Mouse (Mus musculus) adrenal gland, adult 8-10 months (tissue): ENCODE data around the gene Kcnt2. TPM values are rescaled to one million over a fixed set of nuclear protein-coding genes. Genes with fewer than 3 reads are reported as not detected.

Experiments
- DNase-seq: peaks from one replicate; pipeline ENCODE4 v3.0.0; 2022
- total RNA-seq, 4 experiments: library from RNA; stranded (reverse); gene quantifications; 2 replicates each; pipeline ENCODE4 v1.2.4; 2022

Gene Kcnt2
- total RNA-seq, 4 experiments from 2014 or later, result 1.8 to 2.9 (median 2.5) TPM

DNA sequence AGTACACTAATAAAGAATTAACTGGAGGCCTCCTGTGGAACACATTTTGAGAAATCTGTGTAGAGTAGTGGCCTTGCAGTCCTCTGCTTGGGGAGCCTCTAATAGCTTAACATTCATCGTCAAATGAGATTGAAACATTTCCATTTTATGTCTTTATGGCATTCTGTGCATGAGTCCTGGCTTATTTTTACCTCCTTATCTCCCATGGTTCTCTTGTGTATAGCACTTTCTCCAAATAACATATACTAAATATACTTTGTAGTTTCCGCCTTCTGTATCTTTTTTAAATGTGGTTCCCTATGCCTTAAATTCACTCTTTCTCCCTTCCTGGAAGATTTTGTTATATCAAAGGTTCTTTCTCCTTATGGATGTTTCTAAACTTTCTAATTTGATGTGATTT lies 246.3 kb downstream of the Kcnt2 start:
- DNase-seq, result no peak

GRCm38 (mm10) chr1:140513451-140513850 lies 267.5 kb downstream of the Kcnt2 start:
- DNase-seq, result no peak

- peak; percentile 10 for DNase-seq
Measured at GRCm38 (mm10) chr1:140531285-140531908, 285.4 kb downstream of the Kcnt2 start.

DNA sequence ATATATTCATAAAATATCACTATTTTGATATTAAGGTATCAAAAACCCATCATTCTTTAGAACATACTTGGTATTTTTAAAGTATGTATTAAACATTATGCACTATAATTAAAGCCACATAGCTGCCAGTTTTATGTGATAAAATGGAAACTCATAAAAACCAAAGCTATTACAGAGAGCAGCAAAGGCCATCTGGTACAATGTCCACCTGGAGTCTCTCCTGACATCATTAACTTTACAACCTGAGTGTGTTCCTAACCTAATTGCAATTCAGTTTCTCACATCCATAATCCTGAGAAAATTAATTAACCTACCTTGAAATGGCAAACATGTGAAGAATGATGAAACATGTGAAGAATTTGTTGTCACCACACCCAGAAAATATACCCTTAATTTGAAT lies 288.9 kb downstream of the Kcnt2 start:
- DNase-seq, result no peak

DNA sequence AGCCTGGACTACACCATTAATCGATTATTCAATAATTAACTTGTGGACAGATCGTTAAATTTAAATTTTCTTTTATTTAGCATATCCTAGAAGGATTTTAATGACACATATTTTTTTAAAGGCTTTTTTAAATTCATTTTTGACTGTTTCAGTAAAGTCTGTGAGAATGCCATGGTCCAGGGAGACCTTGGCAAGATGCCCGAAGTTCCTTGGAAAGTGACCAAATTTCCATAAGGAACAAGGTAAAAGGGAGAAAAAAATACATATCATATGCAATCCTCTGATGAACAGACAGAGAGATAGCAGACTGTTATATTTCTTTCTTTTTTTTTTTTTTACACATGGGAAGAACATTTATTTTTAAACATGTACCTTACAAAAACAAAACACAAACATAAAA lies 296.1 kb downstream of the Kcnt2 start:
- no peak for DNase-seq

DNA sequence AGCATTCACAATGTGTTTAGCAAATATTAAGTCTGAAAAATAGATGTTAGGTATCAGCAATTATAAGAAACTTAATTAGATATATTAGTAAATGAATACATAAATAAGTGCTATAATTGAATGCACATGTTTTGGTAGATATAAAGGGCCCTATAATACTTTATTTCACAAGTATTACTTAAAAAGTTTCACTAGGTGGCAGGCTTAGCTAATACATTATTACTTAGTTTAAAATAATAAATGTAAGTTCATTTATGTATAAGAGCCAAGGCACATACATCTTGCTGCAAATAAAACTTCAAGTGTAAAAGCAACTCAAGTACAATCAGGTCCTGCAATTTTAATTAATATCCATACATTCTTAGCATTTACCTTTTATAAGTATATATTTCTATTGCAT lies 302.8 kb downstream of the Kcnt2 start:
- no peak for DNase-seq

GRCm38 (mm10) chr1:140560801-140561200 lies 314.8 kb downstream of the Kcnt2 start:
- DNase-seq, result no peak

GRCm38 (mm10) chr1:140572141-140572540 lies 326.2 kb downstream of the Kcnt2 start:
- no peak for DNase-seq

DNA sequence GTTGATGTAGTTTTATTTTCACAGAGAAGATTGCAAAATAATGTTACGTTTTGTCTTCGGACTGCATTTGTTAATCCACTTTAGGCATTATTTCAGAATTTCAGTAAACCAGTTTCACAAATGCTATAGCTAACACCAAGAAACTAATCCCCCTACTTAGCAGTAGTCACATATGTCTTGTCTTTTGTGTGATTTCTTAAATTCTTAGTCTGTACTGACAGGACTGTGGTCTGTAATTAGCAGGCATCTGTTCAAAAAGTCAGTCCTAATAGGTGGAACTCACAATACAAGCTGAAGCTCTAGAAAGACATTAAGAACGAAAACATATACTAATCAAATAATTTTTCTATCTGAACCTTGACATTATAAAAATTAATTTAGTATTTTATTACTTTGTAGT lies 332.6 kb downstream of the Kcnt2 start:
- DNase-seq, result no peak

GRCm38 (mm10) chr1:140588302-140588701 lies 342.3 kb downstream of the Kcnt2 start:
- DNase-seq, result no peak

DNA sequence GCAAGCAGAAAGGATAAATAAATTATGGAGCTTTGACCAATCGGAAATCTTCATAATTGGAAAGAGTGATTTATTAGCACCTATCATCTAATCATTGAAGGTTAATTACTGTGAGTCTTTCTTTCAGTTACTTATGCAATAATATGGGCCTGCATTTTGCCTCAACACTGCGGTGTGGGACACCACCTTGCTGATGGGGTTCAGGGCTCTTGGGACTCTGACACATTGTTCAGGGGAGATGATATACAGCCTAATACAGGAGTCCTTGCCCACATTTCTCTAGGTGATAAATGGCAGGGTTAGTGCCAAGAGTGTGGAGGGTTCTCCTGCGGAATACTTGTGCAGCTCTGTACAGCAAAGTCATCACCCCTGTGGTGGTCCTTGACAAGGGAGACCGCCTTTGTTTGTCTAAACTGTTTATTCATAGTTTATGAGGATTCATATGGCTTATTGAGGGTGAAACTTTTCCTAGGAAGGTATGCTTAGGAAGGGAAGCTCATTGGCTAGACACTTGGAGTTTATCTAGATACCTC lies 362.9 kb downstream of the Kcnt2 start:
- no peak for DNase-seq

DNA sequence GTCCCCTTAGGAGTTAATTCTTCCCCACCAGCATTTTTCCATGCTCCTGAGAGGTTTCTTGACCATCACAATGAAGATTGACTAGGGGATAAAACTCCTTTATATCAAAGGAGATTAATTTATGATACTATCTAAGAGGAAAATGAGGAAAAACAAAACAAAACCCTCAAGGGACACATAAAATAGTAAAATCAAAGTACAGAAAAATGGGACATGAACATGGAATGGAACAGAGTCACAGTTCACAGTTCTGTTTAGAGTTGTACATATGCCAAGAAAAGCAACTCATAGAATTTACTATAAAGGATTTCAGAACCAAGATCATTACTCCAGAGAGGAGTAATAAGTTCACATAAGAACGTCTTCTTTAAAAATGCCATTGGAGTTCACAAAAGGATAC lies 367.1 kb downstream of the Kcnt2 start:
- DNase-seq, result no peak

GRCm38 (mm10) chr1:140614840-140615239 lies 368.9 kb downstream of the Kcnt2 start:
- no peak for DNase-seq

DNA sequence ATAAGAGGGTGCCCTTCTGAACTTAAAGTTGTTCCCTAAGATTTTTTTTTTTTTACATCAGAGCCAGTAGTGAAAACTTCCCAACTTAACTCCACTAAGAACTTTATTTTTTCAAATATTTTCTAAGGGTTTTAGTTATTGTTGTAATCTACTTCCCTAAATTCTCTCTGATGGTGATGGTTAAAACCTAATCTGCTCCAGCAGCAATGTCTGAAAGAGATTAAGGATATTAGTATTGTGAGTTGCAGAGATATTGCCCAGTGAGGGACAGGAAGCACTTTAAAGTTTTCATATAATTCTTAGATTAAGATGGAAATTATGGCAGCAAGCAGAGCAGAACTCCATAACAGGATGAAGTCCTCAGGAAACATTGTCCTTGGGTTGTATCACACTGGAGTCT lies 372.2 kb downstream of the Kcnt2 start:
- DNase-seq, result no peak

DNA sequence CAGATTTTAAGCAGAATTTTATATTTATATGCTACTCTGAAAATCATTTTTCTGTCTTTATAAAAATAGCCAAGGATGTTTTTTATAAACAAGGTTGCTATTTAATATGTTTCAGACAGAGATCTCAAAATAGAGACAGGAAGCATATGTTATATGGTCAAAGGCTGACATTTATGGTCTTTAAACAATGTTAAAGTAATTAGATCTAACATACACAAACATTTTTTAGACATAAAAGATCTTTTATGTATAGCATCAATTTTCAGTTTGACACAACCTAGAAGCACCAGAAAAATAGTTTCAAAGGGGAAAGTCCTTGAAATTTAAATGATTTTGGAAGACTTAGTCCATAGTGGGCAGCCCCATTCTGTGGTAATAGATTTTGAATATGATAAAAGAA lies 379.0 kb downstream of the Kcnt2 start:
- DNase-seq, result no peak

GRCm38 (mm10) chr1:140659607-140660340 lies 413.8 kb downstream of the Kcnt2 start:
- DNase-seq, result no peak

GRCm38 (mm10) chr1:140660751-140661403 lies 414.9 kb downstream of the Kcnt2 start:
- no peak for DNase-seq

DNA sequence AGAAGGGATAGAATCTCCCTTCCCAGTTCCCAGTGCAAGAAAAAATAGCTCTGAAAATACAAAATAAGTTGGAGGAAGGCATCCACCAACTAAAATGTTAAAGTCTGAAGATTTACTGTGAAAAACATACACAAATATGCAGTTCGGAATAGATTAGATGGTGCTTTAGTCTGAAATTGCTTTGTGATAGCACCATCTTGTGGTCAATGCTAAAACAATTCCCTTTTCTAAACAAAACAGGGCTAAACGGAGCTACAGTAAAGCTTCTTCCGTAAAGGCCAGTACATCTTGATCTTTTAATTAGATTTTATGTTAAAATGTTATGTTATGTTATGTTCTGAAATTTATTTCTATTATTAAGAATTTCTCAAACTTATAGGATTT lies 415.4 kb downstream of the Kcnt2 start:
- DNase-seq, result no peak

Other genes starting within 250 kb of the Kcnt2 start
- gene Cfh, start 62.4 kb upstream of the Kcnt2 start, total RNA-seq, result 100 to 1,000 TPM; 235 to 356 (median 285) TPM